Mouse (Mus musculus) olfactory bulb, adult 2 months (tissue): ENCODE data around the gene Phgr1.

Experiments
- CTCF ChIP-seq: fragments of 200-500 bp; IDR thresholded peaks from 2 replicates; pipeline ENCODE4 v1.5.1; 2012; ENCODE audit warnings: low read depth, mild to moderate bottlenecking, low read length, moderate library complexity; ENCODE audit not compliant: insufficient read depth
- POLR2A ChIP-seq: fragments of 200-500 bp; IDR thresholded peaks from 2 replicates; pipeline ENCODE4 v1.6.1; 2012; ENCODE audit warnings: mild to moderate bottlenecking, low read depth, low read length, moderate library complexity; ENCODE audit not compliant: insufficient read depth

DNA sequence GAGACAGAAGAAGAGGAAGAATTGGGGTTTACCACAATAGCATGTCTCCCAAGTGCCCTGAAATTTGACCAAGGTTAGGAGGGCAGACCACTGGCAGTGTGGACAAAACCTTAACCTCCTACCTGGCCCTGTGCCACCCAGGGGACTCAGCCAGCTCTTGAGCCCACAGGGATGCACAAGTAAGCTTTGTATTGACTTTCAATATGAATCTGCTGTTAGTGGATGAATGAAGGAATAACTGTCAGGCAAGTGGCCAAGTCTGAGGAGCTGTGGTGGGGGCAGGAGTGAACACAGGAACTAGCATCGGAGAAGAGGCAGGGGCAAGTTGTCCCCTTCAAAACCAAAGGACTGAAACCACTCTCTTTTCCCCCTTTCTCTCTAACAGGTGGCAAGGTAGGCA is 2.8 kb downstream of the Phgr1 start:
- TF ChIP-seq POLR2A (no peak), CTCF (no peak)
